Mouse (Mus musculus) stomach, embryonic 15.5 days (tissue): Measurements from ENCODE around the gene Scn9a. TPM values are rescaled to one million over a fixed set of nuclear protein-coding genes. Genes with fewer than 3 reads are reported as not detected.

Experiments
- ATAC-seq: fragments of 200-750 bp; cut with Nextera tagmentation; 2 replicates; pipeline ENCODE4 v1.8.0; 2017; ENCODE audit warnings: low read depth, moderate number of reproducible peaks, moderate TSS enrichment; ENCODE audit not compliant: insufficient read depth, low FRiP score
- H3K27ac ChIP-seq: fragments of 300-500 bp; sonication (generic); 2 replicates; pipeline ENCODE4 v1.5.1; 2015; ENCODE audit warnings: mild to moderate bottlenecking, inconsistent platforms
- H3K27me3 ChIP-seq: fragments of 300-500 bp; sonication (generic); replicated peaks from 2 replicates; pipeline ENCODE4 v1.6.1; 2015; ENCODE audit warnings: inconsistent platforms
- H3K36me3 ChIP-seq: fragments of 300-500 bp; sonication (generic); 2 replicates; pipeline ENCODE4 v1.6.1; 2015; ENCODE audit warnings: inconsistent platforms
- H3K4me1 ChIP-seq: fragments of 300-500 bp; sonication (generic); 2 replicates; pipeline ENCODE4 v1.6.1; 2015; ENCODE audit warnings: inconsistent platforms
- H3K4me2 ChIP-seq: fragments of 300-500 bp; sonication (generic); 2 replicates; pipeline ENCODE4 v1.6.1; 2015; ENCODE audit warnings: mild to moderate bottlenecking, inconsistent platforms
- H3K4me3 ChIP-seq: fragments of 300-500 bp; sonication (generic); replicated peaks from 2 replicates; pipeline ENCODE4 v1.5.1; 2015; ENCODE audit warnings: inconsistent platforms
- H3K9ac ChIP-seq: fragments of 300-500 bp; sonication (generic); 2 replicates; pipeline ENCODE4 v1.6.1; 2015; ENCODE audit warnings: inconsistent platforms
- H3K9me3 ChIP-seq: fragments of 300-500 bp; sonication (generic); 2 replicates; pipeline ENCODE4 v1.6.1; 2016; ENCODE audit warnings: inconsistent platforms
- WGBS: fragments of 180-500 bp; shearing (Covaris S2); methylation state at CpG from one replicate; pipeline ENCODE4 v1.1.7; 2015; 5-methylcytosine and 5-hydroxymethylcytosine counted together
- polyA plus RNA-seq: library from polyadenylated mRNA; unstranded; fragments of >200 nt; fragmentation: Nextera tagmentation; extraction: Ambion mirVana; gene quantifications from 2 replicates; pipeline ENCODE4 v1.2.1, GENCODE M21; 2015

Gene Scn9a
- polyA plus RNA-seq, 1 experiment from 2014 or later = 1.1 TPM

DNA sequence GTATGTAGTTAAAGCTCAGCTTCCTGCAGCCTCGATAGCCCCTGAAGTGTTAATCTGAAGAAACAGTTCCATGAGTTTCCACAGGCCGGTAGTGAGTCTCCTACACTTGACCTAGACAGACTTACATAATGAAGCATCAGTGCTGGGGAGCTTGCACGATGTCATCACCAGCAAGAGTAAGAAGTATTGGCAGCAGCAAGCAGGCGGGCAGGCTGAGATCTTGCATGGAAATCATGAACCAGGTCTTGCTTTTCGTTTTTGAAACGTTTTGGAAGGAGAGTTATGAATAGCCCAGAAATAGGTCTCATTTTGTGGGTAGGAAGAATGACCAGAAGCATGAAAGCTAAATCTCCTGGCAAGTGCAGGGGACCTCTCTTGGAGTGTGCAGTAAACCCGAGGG lies 194.1 kb downstream of the Scn9a start, which contains the start of gene Scn1a:
Gene Scn1a (minus strand): TSS at position 130 of the 400 bp plus-strand sequence.
- Histone ChIP-seq H3K9ac (no peak within 1 kb of the TSS; the same call in 1 of the 2 replicates), H3K36me3 (no peaks in the 10 kb centered on the region), H3K9me3 (no peaks in the 10 kb centered on the region), H3K4me2 (peak within 1 kb of the TSS; percentile 38), H3K4me3 (peak within 1 kb of the TSS; percentile 1; the same call in 1 of the 2 replicates), H3K27ac (no peak within 1 kb of the TSS), H3K4me1 (peaks cover 6% of the 10 kb centered on the region), H3K27me3 (no peaks in the 10 kb centered on the region)
- no peak for ATAC-seq
- 11% methylated on average over 7 of the region's 7 CpGs for WGBS

DNA sequence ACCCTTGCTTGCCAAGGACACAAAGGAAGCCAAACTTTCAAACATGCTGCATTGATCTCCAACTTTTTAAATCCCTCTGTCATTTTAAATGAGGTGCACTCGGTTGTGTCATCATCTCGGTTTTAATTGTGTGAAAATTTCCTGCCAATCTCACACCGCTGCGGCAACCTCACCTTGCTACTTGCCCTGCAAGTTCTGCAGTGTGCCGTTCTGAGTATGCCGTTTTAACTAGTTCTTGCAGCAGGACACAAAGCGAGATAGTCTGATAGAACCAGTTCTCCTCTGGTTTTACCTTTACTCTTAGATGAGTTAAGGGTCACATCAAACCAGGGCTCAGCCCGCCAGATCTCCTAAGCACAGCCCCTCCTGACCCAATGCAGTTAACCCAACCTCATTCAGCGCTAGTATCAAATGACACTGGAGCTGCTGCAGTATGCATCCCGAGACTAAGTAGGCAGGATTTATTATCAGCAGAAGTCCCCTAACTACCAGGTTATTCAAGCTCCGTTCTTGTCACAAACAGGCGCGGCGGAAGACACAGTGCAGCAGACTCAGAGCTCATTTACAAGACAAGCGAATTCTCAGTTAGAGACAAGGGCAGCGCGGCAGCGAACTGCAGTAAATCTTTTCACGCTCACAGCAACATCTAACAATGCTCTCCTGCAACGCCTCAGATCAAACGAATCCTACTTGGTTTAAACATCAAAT lies 194.8 kb downstream of the Scn9a start:
- Histone ChIP-seq H3K4me2 (peak overlapping the region; percentile 38), H3K9me3 (no peaks in the 10 kb centered on the region), H3K4me3 (peak overlapping the region; percentile 1; the same call in 1 of the 2 replicates), H3K4me1 (peaks cover 6% of the 10 kb centered on the region), H3K27me3 (no peaks in the 10 kb centered on the region), H3K36me3 (no peaks in the 10 kb centered on the region), H3K27ac (no peak overlapping the region), H3K9ac (no peak overlapping the region)
- no peak for ATAC-seq
- 7% methylated on average over 21 of the region's 21 CpGs for WGBS

DNA sequence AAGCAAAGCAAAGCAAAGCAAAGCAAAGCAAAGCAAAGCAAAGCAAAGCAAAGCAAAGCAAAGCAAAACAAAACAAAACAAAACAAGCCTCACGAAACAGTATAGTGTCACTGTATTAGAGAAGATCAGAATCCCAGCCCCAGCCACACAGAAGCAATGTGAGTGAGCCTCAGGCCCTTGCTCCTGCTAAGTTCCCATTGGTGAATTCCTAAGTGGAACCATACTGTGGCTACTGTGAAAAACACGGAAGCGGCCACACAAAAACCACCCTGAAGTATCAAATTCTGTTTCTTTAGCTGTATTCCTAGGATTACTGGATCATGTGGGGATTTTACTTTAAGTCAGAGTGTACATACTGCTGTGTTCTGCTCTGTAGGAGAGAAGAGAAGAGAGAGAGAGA lies 198.5 kb downstream of the Scn9a start:
- Histone ChIP-seq H3K9me3 (no peaks in the 10 kb centered on the region), H3K27me3 (no peaks in the 10 kb centered on the region), H3K36me3 (no peaks in the 10 kb centered on the region), H3K4me3 (no peak overlapping the region), H3K4me2 (no peak overlapping the region), H3K9ac (no peak overlapping the region), H3K27ac (no peak overlapping the region), H3K4me1 (peaks cover 6% of the 10 kb centered on the region)
- ATAC-seq = no peak
- WGBS = 75% methylated on average over 3 of the region's 3 CpGs

Other genes with a start within 250 kb of the Scn9a start
- gene Scn1a, start 194.1 kb downstream of the Scn9a start, polyA plus RNA-seq = 0.24 and 0.27 TPM in 2 replicates
- gene Scn7a, start 150.0 kb upstream of the Scn9a start, polyA plus RNA-seq = 0.31 and 0.36 TPM in 2 replicates